Mouse (Mus musculus) heart, postnatal 0 days (tissue): ENCODE results near the gene Sun1. TPM values are rescaled to one million over a fixed set of nuclear protein-coding genes. Genes with fewer than 3 reads are reported as not detected.

ENCODE experiments used
- ATAC-seq: fragments of 200-750 bp; cut with Nextera tagmentation; 2 replicates; pipeline ENCODE4 v1.8.0; 2017; ENCODE audit warnings: low read depth, moderate number of reproducible peaks, moderate library complexity; ENCODE audit not compliant: insufficient read depth
- DNase-seq: peaks from one replicate; pipeline ENCODE4 v3.0.0-alpha.2; 2016; ENCODE audit warnings: low spot score
- H3K27ac ChIP-seq: fragments of 300-500 bp; sonication (generic); 2 replicates; pipeline ENCODE4 v1.5.1; 2014; ENCODE audit warnings: low read depth, mild to moderate bottlenecking
- H3K27me3 ChIP-seq: fragments of 300-500 bp; sonication (generic); 2 replicates; pipeline ENCODE4 v1.6.1; 2014; ENCODE audit warnings: low read length, mixed read lengths; ENCODE audit not compliant: control insufficient read depth, insufficient read depth
- H3K36me3 ChIP-seq: fragments of 300-500 bp; sonication (generic); replicated peaks from 2 replicates; pipeline ENCODE4 v1.6.1; 2014; ENCODE audit warnings: low read length, mixed read lengths; ENCODE audit not compliant: control insufficient read depth, insufficient read depth
- H3K4me1 ChIP-seq: fragments of 300-500 bp; sonication (generic); 2 replicates; pipeline ENCODE4 v1.6.1; 2014; ENCODE audit warnings: antibody characterized with exemption; ENCODE audit not compliant: control insufficient read depth, insufficient read depth
- H3K4me2 ChIP-seq: fragments of 300-500 bp; sonication (generic); 2 replicates; pipeline ENCODE4 v1.6.1; 2014; ENCODE audit warnings: low read depth, mild to moderate bottlenecking, low read length, moderate library complexity
- H3K4me3 ChIP-seq: fragments of 300-500 bp; sonication (generic); 2 replicates; pipeline ENCODE4 v1.5.1; 2014; ENCODE audit warnings: low read depth, low read length
- H3K9ac ChIP-seq: fragments of 300-500 bp; sonication (generic); replicated peaks from 2 replicates; pipeline ENCODE4 v1.6.1; 2014; ENCODE audit warnings: low read depth, low read length, mixed read lengths
- H3K9me3 ChIP-seq: fragments of 300-500 bp; sonication (generic); replicated peaks from 2 replicates; pipeline ENCODE4 v1.6.1; 2016; ENCODE audit warnings: low read length; ENCODE audit not compliant: control insufficient read depth
- CTCF ChIP-seq: IDR thresholded peaks from 2 replicates; pipeline ENCODE4 v1.5.1; 2016; ENCODE audit warnings: antibody characterized with exemption, control low read depth, low read depth
- EP300 ChIP-seq: IDR thresholded peaks from 2 replicates; pipeline ENCODE4 v1.6.1; 2016; ENCODE audit warnings: antibody characterized with exemption, low read depth
- WGBS: fragments of 180-500 bp; shearing (Covaris S2); extraction: QIAGEN DNeasy Blood & Tissue Kit; methylation state at CpG from one replicate; pipeline ENCODE4 v1.1.7; 2014; 5-methylcytosine and 5-hydroxymethylcytosine counted together
- polyA plus RNA-seq: library from polyadenylated mRNA; unstranded; fragments of >200 nt; fragmentation: Nextera tagmentation; extraction: Ambion mirVana; gene quantifications from 2 replicates; pipeline ENCODE4 v1.2.1, GENCODE M21; 2015
- total RNA-seq: library from RNA; depleted of rRNA; stranded (reverse); fragments of >200 nt; gene quantifications from 2 replicates; pipeline ENCODE4 v1.2.3, GENCODE M21; 2014; ENCODE audit warnings: low replicate concordance

Gene Sun1
- total and polyA plus RNA-seq, 2 experiments from 2014 or later = 22.4 to 71.5 TPM

- no peak for DNase-seq
- Histone ChIP-seq H3K9ac (peak overlapping the region; percentile 77), H3K9me3 (no peaks in the 10 kb centered on the region), H3K36me3 (no peaks in the 10 kb centered on the region), H3K4me3 (peak overlapping the region; percentile 89), H3K4me2 (peak overlapping the region; percentile 99), H3K27me3 (no peaks in the 10 kb centered on the region), H3K27ac (peak overlapping the region; percentile 82), H3K4me1 (peaks cover 20% of the 10 kb centered on the region)
- 1% methylated on average over 51 of the region's 57 CpGs for WGBS
- ATAC-seq = peak; percentile 26
- no peak for TF ChIP-seq CTCF
- TF ChIP-seq EP300 = no peak
Measured at GRCm38 (mm10) chr5:139200770-139201569, 533 bp downstream of the Sun1 start.

GRCm38 (mm10) chr5:139202127-139202526 is 1.7 kb downstream of the Sun1 start:
- H3K27me3 ChIP-seq = no peaks in the 10 kb centered on the region

GRCm38 (mm10) chr5:139203312-139203711 is 2.9 kb downstream of the Sun1 start:
- Histone ChIP-seq H3K9me3 (no peaks in the 10 kb centered on the region), H3K4me3 (no peak overlapping the region), H3K36me3 (no peaks in the 10 kb centered on the region), H3K4me1 (peaks cover 12% of the 10 kb centered on the region), H3K4me2 (no peak overlapping the region), H3K27me3 (no peaks in the 10 kb centered on the region), H3K9ac (no peak overlapping the region), H3K27ac (no peak overlapping the region)
- TF ChIP-seq EP300 = no peak
- no peak for TF ChIP-seq CTCF
- ATAC-seq (no peak), DNase-seq (no peak)
- WGBS = 71% methylated on average over 5 of the region's 5 CpGs

More at GRCm38 (mm10) chr5:139202127-139202526, 1.7 kb downstream of the Sun1 start:
- DNase-seq = no peak
- ATAC-seq = no peak
- Histone ChIP-seq H3K4me2 (no peak overlapping the region), H3K9ac (no peak overlapping the region), H3K4me3 (no peak overlapping the region), H3K4me1 (peaks cover 15% of the 10 kb centered on the region), H3K27ac (no peak overlapping the region), H3K9me3 (no peaks in the 10 kb centered on the region), H3K36me3 (no peaks in the 10 kb centered on the region)
- TF ChIP-seq EP300 = no peak
- no peak for TF ChIP-seq CTCF
- WGBS = 86% methylated on average over 11 of the region's 11 CpGs

GRCm38 (mm10) chr5:139206081-139206480 is 5.6 kb downstream of the Sun1 start:
- no peak overlapping the region for H3K9ac ChIP-seq
- TF ChIP-seq EP300 = no peak
- TF ChIP-seq CTCF = no peak
- no peaks in the 10 kb centered on the region for H3K9me3 ChIP-seq
- peaks cover 9% of the 10 kb centered on the region for H3K36me3 ChIP-seq
- no peak for DNase-seq
- no peak for ATAC-seq
- H3K4me3 ChIP-seq = no peak overlapping the region
- H3K27me3 ChIP-seq = no peaks in the 10 kb centered on the region
- H3K27ac ChIP-seq = no peak overlapping the region
- WGBS = 62% methylated on average over 4 of the region's 4 CpGs
- no peak overlapping the region for H3K4me2 ChIP-seq
- peaks cover 8% of the 10 kb centered on the region for H3K4me1 ChIP-seq

GRCm38 (mm10) chr5:139206525-139206924 is 6.1 kb downstream of the Sun1 start:
- DNase-seq = no peak
- TF ChIP-seq EP300 = no peak
- TF ChIP-seq CTCF = no peak

More at GRCm38 (mm10) chr5:139206525-139206924, 6.1 kb downstream of the Sun1 start:
- H3K4me3 ChIP-seq = no peak overlapping the region
- H3K9me3 ChIP-seq = no peaks in the 10 kb centered on the region
- no peak overlapping the region for H3K9ac ChIP-seq
- H3K27ac ChIP-seq = no peak overlapping the region
- H3K36me3 ChIP-seq = peaks cover 9% of the 10 kb centered on the region
- no peak overlapping the region for H3K4me2 ChIP-seq
- no peak for ATAC-seq
- peaks cover 4% of the 10 kb centered on the region; the same call in 1 of the 2 replicates for H3K4me1 ChIP-seq
- WGBS = 68% methylated on average over 7 of the region's 7 CpGs
- no peaks in the 10 kb centered on the region for H3K27me3 ChIP-seq
